Mouse (Mus musculus): ENCODE measurements around the gene Zscan2. TPM values are rescaled to one million over a fixed set of nuclear protein-coding genes. Genes with fewer than 3 reads are reported as not detected.

The Zscan2 gene
- total RNA-seq, 2 experiments from 2014 or later, result 0.58 to 2.7 TPM

- no peak for ATAC-seq (replicated peaks; ENCODE audit: low FRiP score, poor library complexity, severe bottlenecking)
Measured at GRCm38 (mm10) chr7:80842132-80842531, 18.6 kb upstream of the Zscan2 start.

- no peak for ATAC-seq (replicated peaks; ENCODE audit: low FRiP score, poor library complexity, severe bottlenecking)
Measured at GRCm38 (mm10) chr7:80843176-80843575, 17.5 kb upstream of the Zscan2 start.

- ATAC-seq (replicated peaks; ENCODE audit: low FRiP score, poor library complexity, severe bottlenecking), result no peak
Measured at GRCm38 (mm10) chr7:80843910-80844640, 16.6 kb upstream of the Zscan2 start.

GRCm38 (mm10) chr7:80844691-80845090 lies 16.0 kb upstream of the Zscan2 start:
- no peak for ATAC-seq (replicated peaks; ENCODE audit: low FRiP score, poor library complexity, severe bottlenecking)

GRCm38 (mm10) chr7:80845621-80846279 lies 15.0 kb upstream of the Zscan2 start:
- no peak for ATAC-seq (replicated peaks; ENCODE audit: low FRiP score, poor library complexity, severe bottlenecking)

GRCm38 (mm10) chr7:80846280-80846678 lies 14.4 kb upstream of the Zscan2 start:
- no peak for ATAC-seq (replicated peaks; ENCODE audit: low FRiP score, poor library complexity, severe bottlenecking)

DNA sequence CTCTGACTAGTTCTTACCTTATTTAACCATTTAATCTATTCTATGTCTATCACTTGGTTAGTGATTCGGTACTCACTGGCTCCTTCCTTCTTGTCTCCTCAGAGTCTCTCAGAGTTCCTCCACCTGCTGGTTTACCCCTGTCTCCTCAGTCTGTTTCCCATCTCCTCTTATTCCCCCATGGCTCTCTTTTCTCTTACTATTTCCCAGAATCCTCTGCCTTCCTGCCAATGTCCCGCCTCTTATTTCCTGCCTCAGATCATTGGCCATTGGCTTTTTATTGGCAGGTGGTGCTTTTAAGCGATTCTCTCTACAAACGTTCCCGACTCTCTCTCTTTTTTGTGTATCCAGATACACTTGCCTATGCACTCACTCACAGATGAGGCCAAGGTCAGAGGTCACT lies 14.0 kb upstream of the Zscan2 start:
- ATAC-seq (replicated peaks; ENCODE audit: low FRiP score, poor library complexity, severe bottlenecking), result no peak

GRCm38 (mm10) chr7:80849267-80849666 lies 11.5 kb upstream of the Zscan2 start:
- ATAC-seq (replicated peaks; ENCODE audit: low FRiP score, poor library complexity, severe bottlenecking), result no peak

DNA sequence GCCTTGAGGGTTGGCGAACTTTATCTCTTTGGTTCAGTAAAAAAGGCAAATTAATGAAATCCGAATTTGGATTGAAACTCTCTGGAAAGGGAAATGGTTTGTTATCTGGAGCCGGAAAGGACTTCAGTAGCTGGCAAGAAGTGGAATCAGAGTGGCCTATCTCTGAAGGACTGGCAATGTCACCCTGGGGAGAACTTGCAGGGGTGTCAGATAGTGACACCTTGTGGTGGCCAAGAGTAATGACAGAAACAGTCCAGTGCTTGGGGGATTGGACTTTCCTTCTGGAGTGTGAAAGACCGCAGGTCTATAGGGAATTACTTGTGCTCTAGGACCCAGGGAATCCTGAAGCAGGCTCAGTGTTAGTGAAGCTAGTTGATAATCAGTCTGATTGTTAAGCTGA lies 11.0 kb upstream of the Zscan2 start:
- ATAC-seq (replicated peaks; ENCODE audit: low FRiP score, poor library complexity, severe bottlenecking), result peak; percentile 88

- no peak for ATAC-seq (replicated peaks; ENCODE audit: low FRiP score, poor library complexity, severe bottlenecking)
Measured at GRCm38 (mm10) chr7:80850520-80850919, 10.2 kb upstream of the Zscan2 start.

DNA sequence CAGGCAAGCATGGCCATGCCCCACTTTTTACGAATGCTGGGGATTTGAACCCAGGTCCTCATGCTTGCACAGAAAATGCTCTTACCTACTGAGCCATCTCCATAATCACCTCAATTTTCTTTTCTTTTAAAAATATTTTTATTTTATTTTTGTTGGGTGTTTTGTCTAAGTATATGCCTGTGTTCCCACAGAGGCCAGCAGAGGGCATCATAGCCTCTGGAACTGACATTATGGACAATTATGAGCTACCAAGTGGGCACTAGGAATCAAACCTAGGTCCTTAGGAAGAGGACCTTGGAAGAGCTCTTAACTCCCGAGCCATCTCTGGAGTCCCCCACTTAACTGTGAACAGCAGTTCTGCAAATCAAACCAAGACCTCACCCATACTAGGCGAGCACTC lies 7.5 kb upstream of the Zscan2 start:
- ATAC-seq (replicated peaks; ENCODE audit: low FRiP score, poor library complexity, severe bottlenecking), result no peak

GRCm38 (mm10) chr7:80855316-80855715 lies 5.4 kb upstream of the Zscan2 start:
- ATAC-seq (replicated peaks; ENCODE audit: low FRiP score, poor library complexity, severe bottlenecking), result no peak

- peak; percentile 72 for ATAC-seq (replicated peaks; ENCODE audit: low FRiP score, poor library complexity, severe bottlenecking)
Measured at GRCm38 (mm10) chr7:80857181-80857580, 3.5 kb upstream of the Zscan2 start.

GRCm38 (mm10) chr7:80860227-80860626 lies 493 bp upstream of the Zscan2 start:
- no peak for ATAC-seq (replicated peaks; ENCODE audit: low FRiP score, poor library complexity, severe bottlenecking)

DNA sequence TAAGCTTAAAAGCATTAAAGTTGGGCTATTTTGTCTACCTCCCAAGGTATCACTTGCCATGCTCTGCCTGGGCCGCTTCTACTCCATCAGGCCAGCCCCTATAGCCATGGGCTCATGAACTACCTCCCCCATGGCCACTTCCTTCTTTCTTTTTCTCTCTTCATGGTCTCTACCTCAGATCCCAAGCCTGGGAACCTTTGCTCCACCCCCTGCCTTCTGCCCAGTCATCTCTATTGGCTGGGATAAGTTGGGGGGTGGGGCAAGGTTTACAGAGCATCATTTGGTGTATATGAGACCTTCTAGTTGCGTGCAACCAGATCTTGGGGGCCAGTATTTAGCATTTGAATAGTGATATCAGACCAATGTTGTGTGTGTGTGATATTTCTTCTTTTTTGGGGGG lies 1.8 kb downstream of the Zscan2 start:
- no peak for ATAC-seq (replicated peaks; ENCODE audit: low FRiP score, poor library complexity, severe bottlenecking)

DNA sequence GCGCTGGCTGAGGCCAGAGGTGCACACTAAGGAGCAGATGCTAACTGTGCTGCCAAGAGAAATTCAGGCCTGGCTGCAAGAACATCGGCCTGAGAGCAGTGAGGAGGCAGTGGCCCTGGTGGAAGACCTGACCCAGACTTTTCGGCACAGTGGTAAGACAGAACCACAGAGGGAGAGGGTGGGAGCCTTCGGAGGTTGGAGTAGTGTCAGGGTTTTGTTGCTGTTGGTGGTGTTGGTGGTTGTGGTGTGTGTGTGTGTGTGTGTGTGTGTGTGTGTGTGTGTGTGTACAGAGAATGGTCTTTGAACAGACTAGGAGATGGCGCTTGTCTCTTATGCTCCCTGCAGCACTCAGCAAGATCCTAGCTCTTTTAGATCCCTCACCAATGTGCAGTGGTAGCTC lies 2.8 kb downstream of the Zscan2 start:
- no peak for ATAC-seq (replicated peaks; ENCODE audit: low FRiP score, poor library complexity, severe bottlenecking)

- no peak for ATAC-seq (replicated peaks; ENCODE audit: low FRiP score, poor library complexity, severe bottlenecking)
Measured at GRCm38 (mm10) chr7:80864151-80864550, 3.4 kb downstream of the Zscan2 start.

GRCm38 (mm10) chr7:80864831-80865230 lies 4.1 kb downstream of the Zscan2 start:
- ATAC-seq (replicated peaks; ENCODE audit: low FRiP score, poor library complexity, severe bottlenecking), result no peak

DNA sequence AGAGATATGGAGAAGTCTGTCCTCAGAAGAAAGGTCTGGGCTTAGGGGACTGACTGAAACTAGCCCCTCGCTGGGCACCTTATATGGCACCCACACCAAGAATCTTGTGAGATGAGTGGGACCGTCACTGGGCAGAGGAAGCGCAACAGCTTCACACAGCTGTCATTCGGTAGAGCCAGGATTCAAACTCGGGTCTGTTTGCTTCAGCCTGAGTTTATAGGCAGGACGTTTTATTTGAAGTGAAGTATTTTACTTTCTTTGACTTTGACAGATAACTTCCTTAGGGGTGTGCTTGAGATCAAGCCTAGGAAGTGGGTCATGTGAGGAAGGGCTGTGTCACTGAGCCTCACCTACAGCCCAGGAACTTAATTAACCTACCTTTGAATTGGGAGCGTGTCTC lies 4.8 kb downstream of the Zscan2 start:
- ATAC-seq (replicated peaks; ENCODE audit: low FRiP score, poor library complexity, severe bottlenecking), result no peak

GRCm38 (mm10) chr7:80866514-80867147 lies 5.9 kb downstream of the Zscan2 start:
- no peak for ATAC-seq (replicated peaks; ENCODE audit: low FRiP score, poor library complexity, severe bottlenecking)

GRCm38 (mm10) chr7:80868686-80869085 lies 8.0 kb downstream of the Zscan2 start:
- ATAC-seq (replicated peaks; ENCODE audit: low FRiP score, poor library complexity, severe bottlenecking), result no peak
